Mouse (Mus musculus): ENCODE measurements around the gene Rgs10.
A peak's percentile ranks its signal among the peaks of the same experiment; 100 is the strongest.

Gene Rgs10

GRCm38 (mm10) chr7:128417930-128418779, at the start of gene Rgs10:
Gene Rgs10 (minus strand): TSS chr7:128418758.
- peak; percentile 69 for DNase-seq (ENCODE audit: low read depth, low spot score)

- peak; percentile 66 for DNase-seq (ENCODE audit: low read depth, low spot score)
Observed at GRCm38 (mm10) chr7:128462406-128462805, 43.8 kb upstream of the Rgs10 start.

- peak; percentile 99 for DNase-seq (ENCODE audit: low read depth, low spot score)
Observed at GRCm38 (mm10) chr7:128461285-128462215, 43.0 kb upstream of the Rgs10 start, which contains the start of gene Tial1. Gene Tial1 (minus strand): TSS chr7:128461717.

- no peak for DNase-seq (ENCODE audit: low read depth, low spot score)
Observed at GRCm38 (mm10) chr7:128460865-128461228, 42.3 kb upstream of the Rgs10 start.

- DNase-seq (ENCODE audit: low read depth, low spot score): peak; percentile 73
Observed at GRCm38 (mm10) chr7:128460131-128460864, 41.7 kb upstream of the Rgs10 start.

GRCm38 (mm10) chr7:128459791-128460130, 41.2 kb upstream of the Rgs10 start:
- no peak for DNase-seq (ENCODE audit: low read depth, low spot score)

GRCm38 (mm10) chr7:128458011-128458410, 39.5 kb upstream of the Rgs10 start:
- peak; percentile 54 for DNase-seq (ENCODE audit: low read depth, low spot score)

GRCm38 (mm10) chr7:128452731-128453130, 34.2 kb upstream of the Rgs10 start:
- DNase-seq (ENCODE audit: low read depth, low spot score): no peak

- no peak for DNase-seq (ENCODE audit: low read depth, low spot score)
Observed at GRCm38 (mm10) chr7:128440584-128440983, 22.0 kb upstream of the Rgs10 start.

- DNase-seq (ENCODE audit: low read depth, low spot score): no peak
Observed at GRCm38 (mm10) chr7:128439251-128439650, 20.7 kb upstream of the Rgs10 start.

GRCm38 (mm10) chr7:128438131-128438530, 19.6 kb upstream of the Rgs10 start:
- DNase-seq (ENCODE audit: low read depth, low spot score): no peak

GRCm38 (mm10) chr7:128433213-128433612, 14.7 kb upstream of the Rgs10 start:
- DNase-seq (ENCODE audit: low read depth, low spot score): peak; percentile 29

GRCm38 (mm10) chr7:128432574-128432973, 14.0 kb upstream of the Rgs10 start:
- no peak for DNase-seq (ENCODE audit: low read depth, low spot score)

GRCm38 (mm10) chr7:128422491-128422890, 3.9 kb upstream of the Rgs10 start:
- no peak for DNase-seq (ENCODE audit: low read depth, low spot score)

- no peak for DNase-seq (ENCODE audit: low read depth, low spot score)
Observed at GRCm38 (mm10) chr7:128421701-128422100, 3.1 kb upstream of the Rgs10 start.

- no peak for DNase-seq (ENCODE audit: low read depth, low spot score)
Observed at GRCm38 (mm10) chr7:128419690-128420089, 1.1 kb upstream of the Rgs10 start.

GRCm38 (mm10) chr7:128417226-128417929, 1.2 kb downstream of the Rgs10 start:
- DNase-seq (ENCODE audit: low read depth, low spot score): peak; percentile 25

GRCm38 (mm10) chr7:128416664-128417063, 1.9 kb downstream of the Rgs10 start:
- DNase-seq (ENCODE audit: low read depth, low spot score): no peak

- no peak for DNase-seq (ENCODE audit: low read depth, low spot score)
Observed at GRCm38 (mm10) chr7:128414433-128414832, 4.1 kb downstream of the Rgs10 start.

- no peak for DNase-seq (ENCODE audit: low read depth, low spot score)
Observed at GRCm38 (mm10) chr7:128412071-128412833, 6.3 kb downstream of the Rgs10 start.
